Mouse (Mus musculus): ENCODE results near the gene Kbtbd7. TPM values are rescaled to one million over a fixed set of nuclear protein-coding genes. Genes with fewer than 3 reads are reported as not detected.
"Not testable (repeated sequence)": the region's sequence is repeated elsewhere in the genome, so short reads cannot be mapped to it uniquely, and the experiment has no call there.

Kbtbd7 gene
- total RNA-seq, 2 experiments from 2014 or later: 38.0 to 40.3 TPM

- peak; percentile 49 to 62 for DNase-seq (ENCODE audit: low spot score in 2 of 2)
Observed at GRCm38 (mm10) chr14:79445055-79445620, 18.8 kb downstream of the Kbtbd7 start.

DNA sequence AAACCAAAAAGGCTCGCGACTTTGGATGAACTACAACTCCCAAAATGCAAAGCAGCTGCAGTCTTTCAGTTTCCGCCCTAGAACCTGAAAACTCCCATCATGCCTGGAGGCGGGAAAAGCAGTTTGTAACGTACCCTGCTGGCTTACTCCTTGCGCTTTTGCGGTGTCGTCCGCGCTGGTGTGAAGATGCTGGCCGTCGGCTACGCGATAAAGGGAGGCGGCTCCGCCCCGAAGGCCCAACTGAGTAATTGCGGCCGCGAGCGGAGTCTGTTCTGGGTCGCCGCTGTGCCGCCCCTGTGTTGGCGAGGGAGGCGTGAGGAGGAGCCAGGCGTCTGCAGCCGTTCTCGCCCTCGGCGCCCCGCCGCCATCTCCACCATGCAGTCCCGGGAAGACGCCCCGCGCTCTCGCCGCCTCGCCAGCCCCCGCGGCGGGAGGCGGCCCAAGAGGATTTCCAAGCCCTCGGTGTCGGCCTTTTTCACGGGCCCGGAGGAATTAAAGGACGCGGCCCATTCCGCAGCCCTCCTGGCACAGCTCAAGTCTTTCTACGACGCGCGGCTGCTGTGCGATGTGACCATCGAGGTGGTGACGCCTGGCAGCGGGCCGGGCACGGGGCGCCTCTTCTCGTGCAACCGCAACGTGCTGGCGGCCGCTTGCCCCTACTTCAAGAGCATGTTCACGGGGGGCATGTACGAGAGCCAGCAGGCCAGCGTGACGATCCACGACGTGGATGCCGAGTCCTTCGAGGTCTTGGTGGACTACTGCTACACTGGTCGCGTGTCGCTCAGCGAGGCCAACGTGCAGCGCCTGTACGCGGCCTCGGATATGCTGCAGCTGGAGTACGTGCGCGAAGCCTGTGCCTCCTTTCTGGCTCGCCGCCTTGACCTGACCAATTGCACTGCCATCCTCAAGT lies 25.6 kb downstream of the Kbtbd7 start, which contains the start of gene Kbtbd6:
Kbtbd6 (plus strand) TSS at position 155 of the 910 bp plus-strand sequence.
- peak; percentile 68 to 87 for DNase-seq (ENCODE audit: low spot score in 2 of 2)

DNA sequence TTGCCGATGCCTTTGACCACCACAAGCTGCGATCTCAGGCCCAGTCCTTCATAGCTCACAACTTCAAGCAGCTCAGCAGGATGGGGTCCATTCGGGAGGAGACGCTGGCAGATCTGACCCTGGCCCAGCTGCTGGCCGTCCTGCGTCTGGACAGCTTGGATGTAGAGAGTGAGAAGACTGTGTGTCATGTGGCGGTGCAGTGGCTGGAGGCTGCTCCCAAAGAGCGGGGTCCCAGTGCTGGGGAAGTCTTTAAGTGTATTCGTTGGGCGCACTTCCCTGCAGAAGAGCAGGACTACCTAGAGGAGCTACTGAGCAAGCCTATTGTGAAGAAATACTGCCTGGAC lies 26.3 kb downstream of the Kbtbd7 start:
- DNase-seq (ENCODE audit: low spot score in 2 of 2): not testable (repeated sequence)

- DNase-seq (ENCODE audit: low spot score in 2 of 2): no peak
Observed at GRCm38 (mm10) chr14:79460401-79460800, 34.1 kb downstream of the Kbtbd7 start.

DNA sequence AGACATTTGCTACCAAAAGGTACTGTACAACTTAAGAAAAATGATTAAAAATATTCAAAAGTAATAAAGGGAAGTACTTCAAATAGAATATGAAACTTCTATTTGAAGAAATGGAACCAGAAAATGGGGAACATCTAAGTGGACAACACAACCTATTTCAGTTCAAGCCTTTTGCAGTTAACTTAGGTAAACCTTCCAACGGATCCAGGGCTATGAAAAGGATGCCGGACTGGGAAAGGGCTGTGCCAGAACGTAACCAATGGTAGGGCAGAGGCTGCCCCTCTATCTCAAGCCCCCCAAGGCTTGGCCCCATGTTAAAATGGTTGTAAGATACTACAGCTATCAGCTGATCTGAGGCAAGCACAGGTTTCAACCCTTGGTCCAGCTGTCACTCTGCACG lies 34.7 kb downstream of the Kbtbd7 start:
- no peak for DNase-seq (ENCODE audit: low spot score in 2 of 2)

DNA sequence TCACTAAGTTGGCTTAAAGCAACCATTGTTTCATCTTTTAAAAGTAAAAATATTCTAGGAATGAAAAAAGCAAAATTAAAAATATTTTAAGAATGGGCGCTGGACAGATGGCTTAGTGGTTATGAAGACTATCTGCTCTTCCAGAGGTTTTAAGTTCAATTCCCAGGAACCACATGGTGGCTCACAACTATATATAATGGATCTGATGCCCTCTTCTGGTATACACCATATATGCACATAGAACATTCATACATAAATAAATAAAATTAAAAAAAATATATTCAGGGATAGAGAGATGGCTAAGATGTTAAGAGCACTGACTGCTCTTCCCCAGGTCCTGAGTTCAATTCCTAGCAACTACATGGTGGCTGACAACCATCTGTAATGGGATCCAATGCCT lies 39.3 kb downstream of the Kbtbd7 start:
- no peak for DNase-seq (ENCODE audit: low spot score in 2 of 2)

GRCm38 (mm10) chr14:79467621-79468020 lies 41.3 kb downstream of the Kbtbd7 start:
- DNase-seq (ENCODE audit: low spot score in 2 of 2): peak; percentile 42 to 63

DNA sequence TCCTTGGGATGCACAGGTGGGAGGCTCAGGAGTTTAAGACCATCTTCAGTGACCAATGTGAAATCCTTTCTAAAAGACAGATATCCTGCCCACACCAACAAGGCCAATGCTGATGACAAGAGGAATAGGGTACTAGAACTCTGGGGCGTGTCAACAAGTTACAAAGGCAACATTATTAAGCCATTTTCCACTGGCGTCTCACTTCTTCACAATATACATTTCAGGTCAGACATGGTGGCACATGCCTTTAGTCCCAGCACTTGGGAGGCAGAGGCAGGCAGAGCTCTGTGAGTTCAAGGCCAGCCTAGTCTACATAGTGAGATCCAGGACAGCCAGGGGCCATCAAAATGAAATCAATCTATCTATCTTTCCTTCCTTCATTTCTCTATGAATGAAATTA lies 47.1 kb downstream of the Kbtbd7 start:
- no peak for DNase-seq (ENCODE audit: low spot score in 2 of 2)

Other genes with a start within 250 kb of the Kbtbd7 start
- not detected for gene Zfp957, start 179.1 kb upstream of the Kbtbd7 start, total RNA-seq (2021)
- gene Rgcc, start 124.9 kb upstream of the Kbtbd7 start, total RNA-seq (2021): 10 to 100 TPM; 38.5 to 49.0 TPM
- 10 to 100 TPM; 10.1 to 11.9 TPM for gene Naa16, start 35.7 kb upstream of the Kbtbd7 start, total RNA-seq (2021)
- 1 to 10 TPM; 4.8 to 5.7 TPM for gene Mtrf1, start 28.7 kb upstream of the Kbtbd7 start, total RNA-seq (2021)
- 1 to 10 TPM in 1 of 2 experiments, under 1 TPM in 1; 0.86 to 1.5 TPM for gene Kbtbd6, start 25.3 kb downstream of the Kbtbd7 start, total RNA-seq (2021)
- gene Elf1, start 54.7 kb downstream of the Kbtbd7 start, total RNA-seq (2021): 1 to 10 TPM; 6.0 to 6.3 TPM
- gene Wbp4, start 55.0 kb downstream of the Kbtbd7 start, total RNA-seq (2021): 10 to 100 TPM; 44.0 to 47.7 TPM
- 10 to 100 TPM; 87.2 to 89.7 TPM for gene Sugt1, start 161.2 kb downstream of the Kbtbd7 start, total RNA-seq (2021)
- 1 to 10 TPM; 1.8 to 2.6 TPM for gene Cnmd, start 235.7 kb downstream of the Kbtbd7 start, total RNA-seq (2021)

Measured in layer of hippocampus, postnatal 14 days (tissue).